Mouse (Mus musculus) midbrain, postnatal 0 days (tissue): Measurements from ENCODE around the gene Nudcd3. TPM values are rescaled to one million over a fixed set of nuclear protein-coding genes. Genes with fewer than 3 reads are reported as not detected.

Source experiments
- ATAC-seq: fragments of 200-750 bp; cut with Nextera tagmentation; 2 replicates; pipeline ENCODE4 v1.8.0; 2017; ENCODE audit warnings: moderate number of reproducible peaks, mild to moderate bottlenecking, moderate TSS enrichment, moderate library complexity; ENCODE audit not compliant: low FRiP score
- DNase-seq: peaks from one replicate; pipeline ENCODE4 v3.0.0-alpha.2; 2015; ENCODE audit warnings: low spot score
- H3K27ac ChIP-seq: fragments of 300-500 bp; sonication (generic); 2 replicates; pipeline ENCODE4 v1.5.1; 2014; ENCODE audit warnings: low read depth, mild to moderate bottlenecking, low read length, mixed read lengths
- H3K27me3 ChIP-seq: fragments of 300-500 bp; sonication (generic); 2 replicates; pipeline ENCODE4 v1.6.1; 2014; ENCODE audit warnings: low read length, control low read depth, mixed read lengths; ENCODE audit not compliant: insufficient read depth
- H3K36me3 ChIP-seq: fragments of 300-500 bp; sonication (generic); 2 replicates; pipeline ENCODE4 v1.6.1; 2014; ENCODE audit warnings: low read length, control low read depth, mixed read lengths; ENCODE audit not compliant: insufficient read depth
- H3K4me1 ChIP-seq: fragments of 300-500 bp; sonication (generic); 2 replicates; pipeline ENCODE4 v1.6.1; 2014; ENCODE audit warnings: mild to moderate bottlenecking, control low read depth, antibody characterized with exemption, low read length, mixed read lengths; ENCODE audit not compliant: insufficient read depth
- H3K4me2 ChIP-seq: fragments of 300-500 bp; sonication (generic); 2 replicates; pipeline ENCODE4 v1.6.1; 2014; ENCODE audit warnings: low read depth, mild to moderate bottlenecking, low read length, mixed read lengths; ENCODE audit not compliant: poor library complexity, severe bottlenecking
- H3K4me3 ChIP-seq: fragments of 300-500 bp; sonication (generic); 2 replicates; pipeline ENCODE4 v1.5.1; 2014; ENCODE audit warnings: low read depth, mild to moderate bottlenecking, low read length, moderate library complexity
- H3K9ac ChIP-seq: fragments of 300-500 bp; sonication (generic); replicated peaks from 2 replicates; pipeline ENCODE4 v1.6.1; 2014; ENCODE audit warnings: mild to moderate bottlenecking, low read length, moderate library complexity, mixed read lengths; ENCODE audit not compliant: poor library complexity, severe bottlenecking
- H3K9me3 ChIP-seq: fragments of 300-500 bp; sonication (generic); 2 replicates; pipeline ENCODE4 v1.6.1; 2016; ENCODE audit warnings: low read length, control low read depth
- CTCF ChIP-seq: IDR thresholded peaks from 2 replicates; pipeline ENCODE4 v1.5.1; 2016; ENCODE audit warnings: antibody characterized with exemption, mild to moderate bottlenecking
- WGBS: fragments of 180-500 bp; shearing (Covaris S2); extraction: QIAGEN DNeasy Blood & Tissue Kit; methylation state at CpG from one replicate; pipeline ENCODE4 v1.1.7; 2014; 5-methylcytosine and 5-hydroxymethylcytosine counted together
- polyA plus RNA-seq: library from polyadenylated mRNA; unstranded; fragments of >200 nt; fragmentation: Nextera tagmentation; extraction: Ambion mirVana; gene quantifications from 2 replicates; pipeline ENCODE4 v1.2.1, GENCODE M21; 2015
- total RNA-seq: library from RNA; depleted of rRNA; stranded (reverse); fragments of >200 nt; gene quantifications from 2 replicates; pipeline ENCODE4 v1.2.3, GENCODE M21; 2014

Gene Nudcd3
- total and polyA plus RNA-seq, 2 experiments from 2014 or later, result 68.1 to 70.7 TPM

DNA sequence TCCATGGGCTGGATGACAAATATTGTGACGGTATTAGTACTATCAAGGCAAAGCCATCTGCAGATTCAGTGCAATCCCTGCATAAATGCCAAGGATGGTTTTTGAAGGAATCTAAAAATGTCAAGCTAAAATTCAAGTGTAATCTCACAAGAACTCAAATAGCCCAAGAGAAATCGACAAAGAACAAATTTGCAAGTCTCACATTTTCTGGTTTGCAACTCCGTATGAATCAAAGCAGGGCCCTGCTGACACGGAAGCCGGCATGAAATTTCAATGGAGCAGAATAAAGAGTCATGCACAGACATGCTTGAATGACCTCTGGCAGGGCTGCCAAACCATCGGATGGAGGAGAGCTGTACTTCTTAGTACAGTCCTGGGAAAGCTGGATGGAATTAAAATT is 19.8 kb upstream of the Nudcd3 start:
- Histone ChIP-seq H3K36me3 (no peaks in the 10 kb centered on the region), H3K9ac (no peak overlapping the region), H3K4me1 (no peaks in the 10 kb centered on the region), H3K27ac (no peak overlapping the region), H3K27me3 (no peaks in the 10 kb centered on the region), H3K4me3 (no peak overlapping the region), H3K4me2 (no peak overlapping the region), H3K9me3 (no peaks in the 10 kb centered on the region)
- DNase-seq, result peak; percentile 10
- ATAC-seq, result no peak
- WGBS, result 67% methylated on average over 6 of the region's 6 CpGs
- TF ChIP-seq CTCF, result no peak

DNA sequence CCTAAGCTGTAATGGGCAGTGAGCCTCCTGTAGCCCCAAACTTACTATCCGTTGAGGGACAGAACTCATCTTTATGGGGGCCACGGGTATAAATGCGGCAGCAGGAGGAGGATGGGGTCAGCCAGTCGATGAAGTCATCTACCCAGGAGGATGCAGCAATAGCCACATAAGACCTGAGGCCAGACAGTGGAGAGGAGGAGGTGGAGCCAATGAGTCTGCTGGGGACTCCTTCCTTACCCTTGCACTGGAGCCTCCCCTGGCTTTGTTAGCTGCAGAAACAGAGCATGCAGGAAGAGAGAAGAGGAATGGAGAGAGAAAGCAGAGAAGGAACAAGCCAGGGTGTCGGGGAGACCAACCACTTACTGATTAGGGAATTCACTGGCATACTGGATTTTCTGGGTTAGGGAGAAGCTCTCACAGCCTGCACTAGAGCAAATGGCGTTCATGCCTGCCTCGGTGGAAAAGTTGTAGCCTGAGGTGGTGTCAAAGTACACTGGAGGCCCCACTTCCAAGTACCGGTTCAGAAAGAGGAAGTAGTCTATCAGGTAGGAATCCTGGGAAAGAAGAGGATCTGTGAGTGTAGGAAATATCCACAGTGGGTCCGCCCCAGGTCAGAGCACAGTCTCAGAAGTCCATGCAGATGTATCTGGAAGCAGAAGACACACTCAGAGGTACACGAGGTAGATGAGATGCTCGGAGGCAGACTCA is 18.1 kb upstream of the Nudcd3 start:
- no peaks in the 10 kb centered on the region for H3K27me3 ChIP-seq
- TF ChIP-seq CTCF, result no peak
- H3K36me3 ChIP-seq, result no peaks in the 10 kb centered on the region
- no peak overlapping the region for H3K4me2 ChIP-seq
- no peak overlapping the region for H3K9ac ChIP-seq
- H3K4me1 ChIP-seq, result no peaks in the 10 kb centered on the region
- ATAC-seq (no peak), DNase-seq (no peak)
- no peak overlapping the region for H3K4me3 ChIP-seq
- H3K27ac ChIP-seq, result no peak overlapping the region
- H3K9me3 ChIP-seq, result no peaks in the 10 kb centered on the region
- WGBS, result 85% methylated on average over 11 of the region's 11 CpGs

DNA sequence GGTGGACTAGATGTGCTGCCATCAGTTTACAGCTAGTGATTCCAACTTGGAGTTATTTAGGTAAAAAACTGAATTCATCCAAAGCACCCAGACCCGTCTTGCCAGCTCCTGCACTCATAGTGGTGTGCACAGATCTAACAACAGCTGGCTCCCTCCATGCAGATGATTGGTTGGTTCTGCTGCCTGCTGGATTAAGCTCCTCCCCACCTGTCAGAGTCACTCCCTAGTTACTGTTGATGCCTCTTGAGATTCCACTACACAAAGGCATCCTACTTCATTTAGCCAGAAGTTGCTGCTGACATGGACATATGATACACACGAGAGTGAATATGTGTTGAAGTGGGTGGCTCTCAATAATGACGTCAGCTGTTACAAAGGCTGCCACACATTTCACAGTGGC is 16.6 kb upstream of the Nudcd3 start:
- no peak for DNase-seq
- H3K4me3 ChIP-seq, result no peak overlapping the region
- no peaks in the 10 kb centered on the region for H3K4me1 ChIP-seq
- 58% methylated on average over 3 of the region's 3 CpGs for WGBS
- H3K36me3 ChIP-seq, result no peaks in the 10 kb centered on the region
- no peak for TF ChIP-seq CTCF
- no peaks in the 10 kb centered on the region for H3K9me3 ChIP-seq
- no peak overlapping the region for H3K27ac ChIP-seq
- no peaks in the 10 kb centered on the region for H3K27me3 ChIP-seq
- H3K9ac ChIP-seq, result no peak overlapping the region
- no peak for ATAC-seq
- H3K4me2 ChIP-seq, result no peak overlapping the region

DNA sequence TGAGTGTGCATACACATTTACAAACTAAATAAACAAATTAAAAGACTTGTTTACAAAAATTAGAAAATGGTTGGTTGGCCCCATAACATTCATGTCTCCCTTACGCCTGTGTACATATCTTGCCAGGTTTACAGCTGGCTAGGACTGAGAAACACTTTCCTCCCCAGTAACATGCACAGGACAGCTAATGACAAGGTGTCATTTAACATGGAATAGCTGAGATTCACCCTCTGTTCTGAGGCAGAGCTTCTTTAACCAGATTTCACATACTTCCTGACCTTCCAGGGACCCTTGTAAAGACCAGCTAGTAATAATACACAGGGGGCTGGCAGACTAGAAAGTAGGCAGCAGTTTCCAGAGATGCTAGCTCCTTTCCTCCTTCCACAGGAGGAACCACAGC is 7.9 kb upstream of the Nudcd3 start:
- WGBS, result 96% methylated on average over 1 of the region's 1 CpGs
- ATAC-seq (no peak), DNase-seq (no peak)
- no peaks in the 10 kb centered on the region; the same call in 1 of the 2 replicates for H3K27me3 ChIP-seq
- H3K4me3 ChIP-seq, result no peak overlapping the region
- H3K9me3 ChIP-seq, result no peaks in the 10 kb centered on the region; the same call in 1 of the 2 replicates
- H3K4me1 ChIP-seq, result no peaks in the 10 kb centered on the region
- H3K36me3 ChIP-seq, result no peaks in the 10 kb centered on the region
- no peak overlapping the region for H3K9ac ChIP-seq
- H3K4me2 ChIP-seq, result no peak overlapping the region
- no peak for TF ChIP-seq CTCF
- H3K27ac ChIP-seq, result no peak overlapping the region

DNA sequence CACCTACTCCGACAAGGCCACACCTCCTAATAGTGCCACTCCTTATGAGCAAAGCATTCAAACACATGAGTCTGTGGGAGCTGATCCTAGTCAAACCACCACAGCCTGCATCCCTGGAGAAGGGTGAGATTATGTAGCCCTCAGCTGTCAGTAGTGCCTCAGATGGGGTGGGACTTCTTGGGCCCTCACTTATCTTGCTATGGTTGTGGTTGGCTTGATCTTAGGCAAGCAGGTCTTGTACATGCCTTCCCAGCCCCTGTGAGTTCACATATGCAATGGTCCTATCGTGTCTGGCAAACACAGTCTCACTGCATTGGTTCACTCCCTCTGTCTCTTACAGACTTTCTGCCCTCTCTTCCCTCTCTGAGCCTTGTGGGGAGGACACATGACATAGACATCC is 6.9 kb upstream of the Nudcd3 start:
- H3K4me2 ChIP-seq, result no peak overlapping the region
- H3K9ac ChIP-seq, result no peak overlapping the region
- no peaks in the 10 kb centered on the region for H3K36me3 ChIP-seq
- WGBS, result 83% methylated on average over 2 of the region's 2 CpGs
- H3K27ac ChIP-seq, result no peak overlapping the region
- H3K4me1 ChIP-seq, result no peaks in the 10 kb centered on the region
- no peaks in the 10 kb centered on the region; the same call in 1 of the 2 replicates for H3K9me3 ChIP-seq
- TF ChIP-seq CTCF, result no peak
- no peak for DNase-seq
- no peaks in the 10 kb centered on the region; the same call in 1 of the 2 replicates for H3K27me3 ChIP-seq
- ATAC-seq, result no peak
- H3K4me3 ChIP-seq, result no peak overlapping the region

DNA sequence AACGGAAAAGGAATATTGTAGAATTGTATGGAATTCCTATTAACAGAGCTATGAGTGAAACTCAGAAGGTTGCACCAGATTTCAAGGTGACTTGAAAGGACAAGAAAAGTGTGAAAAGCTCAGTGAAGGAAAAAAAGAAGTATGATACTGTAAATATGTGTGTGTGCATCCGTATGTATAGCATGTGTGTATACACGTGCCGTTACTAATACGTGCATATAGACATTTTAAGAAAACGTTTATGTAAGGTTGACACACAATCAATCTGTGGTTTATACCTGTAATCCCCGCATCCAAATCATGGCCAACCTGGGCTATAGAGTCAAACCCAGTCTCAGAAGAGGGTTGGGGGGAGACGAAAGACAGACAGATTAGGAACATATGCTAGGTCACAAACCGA is 355 bp upstream of the Nudcd3 start:
- DNase-seq (no peak), ATAC-seq (0 out of 2 replicates have a peak, but pooled peaks have one; percentile 17)
- WGBS, result 22% methylated on average over 9 of the region's 9 CpGs
- H3K4me1 ChIP-seq, result 0 out of 2 replicates have a peak, but pooled peaks cover 8% of the 10 kb centered on the region
- peak overlapping the region; percentile 90 for H3K27ac ChIP-seq
- no peak for TF ChIP-seq CTCF
- H3K4me3 ChIP-seq, result peak overlapping the region; percentile 95
- no peaks in the 10 kb centered on the region for H3K9me3 ChIP-seq
- H3K27me3 ChIP-seq, result no peaks in the 10 kb centered on the region; the same call in 1 of the 2 replicates
- H3K9ac ChIP-seq, result peak overlapping the region; percentile 90; the same call in 1 of the 2 replicates
- H3K4me2 ChIP-seq, result peak overlapping the region; percentile 73
- H3K36me3 ChIP-seq, result no peaks in the 10 kb centered on the region
